Mouse (Mus musculus) embryonic facial prominence, embryonic 12.5 days (tissue): Measurements from ENCODE around the gene Gm20219. TPM values are rescaled to one million over a fixed set of nuclear protein-coding genes. Genes with fewer than 3 reads are reported as not detected.

Source experiments
- ATAC-seq: fragments of 200-750 bp; cut with Nextera tagmentation; 2 replicates; pipeline ENCODE4 v1.8.0; 2017; ENCODE audit not compliant: insufficient number of reproducible peaks, insufficient read depth, low FRiP score, low TSS enrichment
- H3K27ac ChIP-seq: fragments of 300-500 bp; sonication (generic); 2 replicates; pipeline ENCODE4 v1.5.1; 2016; ENCODE audit warnings: mild to moderate bottlenecking
- H3K27me3 ChIP-seq: fragments of 300-500 bp; sonication (generic); 2 replicates; pipeline ENCODE4 v1.6.1; 2016; ENCODE audit warnings: mild to moderate bottlenecking, moderate library complexity
- H3K36me3 ChIP-seq: fragments of 300-500 bp; sonication (generic); 2 replicates; pipeline ENCODE4 v1.6.1; 2016; ENCODE audit warnings: mild to moderate bottlenecking
- H3K4me1 ChIP-seq: fragments of 300-500 bp; sonication (generic); 2 replicates; pipeline ENCODE4 v1.6.1; 2016
- H3K4me2 ChIP-seq: fragments of 300-500 bp; sonication (generic); replicated peaks from 2 replicates; pipeline ENCODE4 v1.6.1; 2016; ENCODE audit warnings: mild to moderate bottlenecking, moderate library complexity
- H3K4me3 ChIP-seq: fragments of 300-500 bp; sonication (generic); 2 replicates; pipeline ENCODE4 v1.5.1; 2016; ENCODE audit warnings: mild to moderate bottlenecking
- H3K9ac ChIP-seq: fragments of 300-500 bp; sonication (generic); 2 replicates; pipeline ENCODE4 v1.6.1; 2016; ENCODE audit warnings: mild to moderate bottlenecking, moderate library complexity
- H3K9me3 ChIP-seq: fragments of 300-500 bp; sonication (generic); 2 replicates; pipeline ENCODE4 v1.6.1; 2016; ENCODE audit warnings: mild to moderate bottlenecking, moderate library complexity
- WGBS: fragments of 180-500 bp; shearing (Covaris S2); methylation state at CpG from one replicate; pipeline ENCODE4 v1.1.7; 2016; 5-methylcytosine and 5-hydroxymethylcytosine counted together
- polyA plus RNA-seq: library from polyadenylated mRNA; unstranded; fragments of >200 nt; fragmentation: Nextera tagmentation; extraction: Ambion mirVana; gene quantifications from 2 replicates; pipeline ENCODE4 v1.2.1, GENCODE M21; 2016

Gene Gm20219
- polyA plus RNA-seq, 1 experiment from 2014 or later: 1.4 TPM

GRCm38 (mm10) chr17:56583071-56583470 lies 28.9 kb upstream of the Gm20219 start:
- Histone ChIP-seq H3K9me3 (no peaks in the 10 kb centered on the region), H3K27ac (no peak overlapping the region), H3K4me2 (peak overlapping the region; percentile 94), H3K4me1 (peaks cover 34% of the 10 kb centered on the region), H3K4me3 (peak overlapping the region; percentile 70), H3K27me3 (no peaks in the 10 kb centered on the region), H3K36me3 (peaks cover 63% of the 10 kb centered on the region), H3K9ac (peak overlapping the region; percentile 79)
- ATAC-seq: no peak
- WGBS: 79% methylated on average over 1 of the region's 1 CpGs

GRCm38 (mm10) chr17:56572939-56573338 lies 18.8 kb upstream of the Gm20219 start:
- H3K27ac ChIP-seq: no peak overlapping the region
- ATAC-seq: no peak
- H3K9me3 ChIP-seq: no peaks in the 10 kb centered on the region
- no peaks in the 10 kb centered on the region for H3K27me3 ChIP-seq
- H3K9ac ChIP-seq: no peak overlapping the region
- H3K36me3 ChIP-seq: peaks cover 86% of the 10 kb centered on the region
- 95% methylated on average over 3 of the region's 3 CpGs for WGBS
- no peak overlapping the region for H3K4me3 ChIP-seq
- no peaks in the 10 kb centered on the region for H3K4me1 ChIP-seq
- H3K4me2 ChIP-seq: no peak overlapping the region

- Histone ChIP-seq H3K9me3 (no peaks in the 10 kb centered on the region), H3K4me1 (no peaks in the 10 kb centered on the region), H3K27me3 (no peaks in the 10 kb centered on the region), H3K4me3 (no peak overlapping the region), H3K36me3 (peaks cover 86% of the 10 kb centered on the region), H3K9ac (no peak overlapping the region), H3K27ac (no peak overlapping the region), H3K4me2 (no peak overlapping the region)
- ATAC-seq: no peak
- 78% methylated on average over 1 of the region's 1 CpGs for WGBS
Observed at GRCm38 (mm10) chr17:56572154-56572553, 18.0 kb upstream of the Gm20219 start.

GRCm38 (mm10) chr17:56570287-56570686 lies 16.1 kb upstream of the Gm20219 start:
- Histone ChIP-seq H3K4me3 (no peak overlapping the region), H3K27me3 (no peaks in the 10 kb centered on the region), H3K27ac (no peak overlapping the region), H3K9me3 (no peaks in the 10 kb centered on the region), H3K4me1 (no peaks in the 10 kb centered on the region), H3K36me3 (peaks cover 91% of the 10 kb centered on the region), H3K4me2 (no peak overlapping the region), H3K9ac (no peak overlapping the region)
- no peak for ATAC-seq
- 91% methylated on average over 4 of the region's 4 CpGs for WGBS

GRCm38 (mm10) chr17:56567370-56567769 lies 13.2 kb upstream of the Gm20219 start:
- Histone ChIP-seq H3K27ac (no peak overlapping the region), H3K9ac (no peak overlapping the region), H3K4me2 (no peak overlapping the region), H3K36me3 (peaks cover 93% of the 10 kb centered on the region), H3K4me3 (no peak overlapping the region), H3K4me1 (no peaks in the 10 kb centered on the region), H3K27me3 (no peaks in the 10 kb centered on the region), H3K9me3 (no peaks in the 10 kb centered on the region)
- no peak for ATAC-seq
- 97% methylated on average over 4 of the region's 4 CpGs for WGBS

- no peak for ATAC-seq
- Histone ChIP-seq H3K4me3 (no peak overlapping the region), H3K9me3 (no peaks in the 10 kb centered on the region), H3K36me3 (peaks cover 93% of the 10 kb centered on the region), H3K27ac (no peak overlapping the region), H3K4me1 (no peaks in the 10 kb centered on the region), H3K9ac (no peak overlapping the region), H3K27me3 (no peaks in the 10 kb centered on the region), H3K4me2 (no peak overlapping the region)
- WGBS: 87% methylated on average over 5 of the region's 5 CpGs
Observed at GRCm38 (mm10) chr17:56566918-56567317, 12.7 kb upstream of the Gm20219 start.

GRCm38 (mm10) chr17:56566293-56566692 lies 12.1 kb upstream of the Gm20219 start:
- H3K4me1 ChIP-seq: no peaks in the 10 kb centered on the region
- H3K4me2 ChIP-seq: no peak overlapping the region
- H3K27ac ChIP-seq: no peak overlapping the region
- no peaks in the 10 kb centered on the region for H3K27me3 ChIP-seq
- H3K9ac ChIP-seq: no peak overlapping the region
- H3K36me3 ChIP-seq: peaks cover 93% of the 10 kb centered on the region
- H3K9me3 ChIP-seq: no peaks in the 10 kb centered on the region
- no peak for ATAC-seq
- no peak overlapping the region for H3K4me3 ChIP-seq
- 94% methylated on average over 29 of the region's 29 CpGs for WGBS

GRCm38 (mm10) chr17:56561866-56562265 lies 7.7 kb upstream of the Gm20219 start:
- Histone ChIP-seq H3K4me3 (no peak overlapping the region), H3K27ac (no peak overlapping the region), H3K9me3 (no peaks in the 10 kb centered on the region), H3K9ac (no peak overlapping the region), H3K27me3 (no peaks in the 10 kb centered on the region), H3K4me1 (no peaks in the 10 kb centered on the region), H3K4me2 (no peak overlapping the region), H3K36me3 (peaks cover 61% of the 10 kb centered on the region)
- ATAC-seq: no peak
- WGBS: 98% methylated on average over 2 of the region's 2 CpGs

- H3K36me3 ChIP-seq: peaks cover 43% of the 10 kb centered on the region
- H3K27me3 ChIP-seq: no peaks in the 10 kb centered on the region
- H3K27ac ChIP-seq: no peak overlapping the region
- no peak for ATAC-seq
- 60% methylated on average over 1 of the region's 1 CpGs for WGBS
- no peak overlapping the region for H3K4me2 ChIP-seq
- no peak overlapping the region for H3K4me3 ChIP-seq
- H3K4me1 ChIP-seq: no peaks in the 10 kb centered on the region
- H3K9me3 ChIP-seq: no peaks in the 10 kb centered on the region
- no peak overlapping the region for H3K9ac ChIP-seq
Observed at GRCm38 (mm10) chr17:56560131-56560530, 5.9 kb upstream of the Gm20219 start.

GRCm38 (mm10) chr17:56559386-56559785 lies 5.2 kb upstream of the Gm20219 start:
- no peak overlapping the region for H3K4me3 ChIP-seq
- no peak overlapping the region for H3K9ac ChIP-seq
- peaks cover 36% of the 10 kb centered on the region for H3K36me3 ChIP-seq
- 77% methylated on average over 3 of the region's 3 CpGs for WGBS
- no peak overlapping the region for H3K4me2 ChIP-seq
- no peaks in the 10 kb centered on the region for H3K9me3 ChIP-seq
- no peak for ATAC-seq
- H3K4me1 ChIP-seq: no peaks in the 10 kb centered on the region
- H3K27me3 ChIP-seq: no peaks in the 10 kb centered on the region
- no peak overlapping the region for H3K27ac ChIP-seq

GRCm38 (mm10) chr17:56558448-56558847 lies 4.3 kb upstream of the Gm20219 start:
- Histone ChIP-seq H3K27ac (no peak overlapping the region), H3K9ac (no peak overlapping the region), H3K27me3 (no peaks in the 10 kb centered on the region), H3K36me3 (peaks cover 26% of the 10 kb centered on the region), H3K9me3 (no peaks in the 10 kb centered on the region), H3K4me1 (no peaks in the 10 kb centered on the region), H3K4me3 (no peak overlapping the region), H3K4me2 (no peak overlapping the region)
- 26% methylated on average over 3 of the region's 3 CpGs for WGBS
- peak; percentile 58; the same call in 1 of the 2 replicates for ATAC-seq

- no peaks in the 10 kb centered on the region for H3K9me3 ChIP-seq
- no peak overlapping the region for H3K27ac ChIP-seq
- no peak overlapping the region for H3K4me3 ChIP-seq
- H3K36me3 ChIP-seq: no peaks in the 10 kb centered on the region
- WGBS: 61% methylated on average over 5 of the region's 5 CpGs
- ATAC-seq: no peak
- 0 out of 2 replicates have a peak, but pooled peaks cover 3% of the 10 kb centered on the region for H3K4me1 ChIP-seq
- no peaks in the 10 kb centered on the region for H3K27me3 ChIP-seq
- H3K9ac ChIP-seq: no peak overlapping the region
- no peak overlapping the region for H3K4me2 ChIP-seq
Observed at GRCm38 (mm10) chr17:56552781-56553363, 1.3 kb downstream of the Gm20219 start.
